Mouse (Mus musculus) naive thymus-derived CD4-positive, alpha-beta T cell, adult 2 months (primary cell): ENCODE data around the gene Olfr1057.
"Not testable (repeated sequence)": the region's sequence is repeated elsewhere in the genome, so short reads cannot be mapped to it uniquely, and the experiment has no call there.

Source experiments
- DNase-seq: peaks from one replicate; pipeline ENCODE4 v3.0.0-alpha.2; 2011; ENCODE audit warnings: low read depth

The Olfr1057 gene

DNA sequence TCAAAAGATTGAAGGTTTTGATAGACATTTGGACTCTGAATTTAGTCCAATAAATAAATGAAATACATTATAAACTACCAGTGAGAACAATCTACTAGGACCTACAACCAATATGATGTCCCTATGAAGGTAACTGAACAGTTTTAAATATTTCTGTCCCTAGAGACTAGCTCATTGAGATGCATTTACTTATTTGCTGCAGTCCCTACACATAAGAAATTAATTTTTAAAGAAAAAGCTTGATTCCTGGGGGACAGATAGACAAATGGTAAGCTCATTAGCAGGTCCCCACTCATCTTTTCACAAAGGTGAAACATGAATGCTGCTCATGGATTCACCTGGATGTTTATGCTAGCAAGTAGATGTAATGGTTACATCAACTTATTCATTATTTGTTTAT lies at the start of gene Olfr1057:
Gene Olfr1057, minus strand, starts transcription at position 101 of the 400 bp plus-strand sequence.
- DNase-seq: no peak

- DNase-seq: not testable (repeated sequence)
Measured at GRCm38 (mm10) chr2:86426649-86427048, 48.5 kb upstream of the Olfr1057 start, which contains the start of gene Olfr1062. Gene Olfr1062, minus strand, starts transcription at chr2:86426749.

DNA sequence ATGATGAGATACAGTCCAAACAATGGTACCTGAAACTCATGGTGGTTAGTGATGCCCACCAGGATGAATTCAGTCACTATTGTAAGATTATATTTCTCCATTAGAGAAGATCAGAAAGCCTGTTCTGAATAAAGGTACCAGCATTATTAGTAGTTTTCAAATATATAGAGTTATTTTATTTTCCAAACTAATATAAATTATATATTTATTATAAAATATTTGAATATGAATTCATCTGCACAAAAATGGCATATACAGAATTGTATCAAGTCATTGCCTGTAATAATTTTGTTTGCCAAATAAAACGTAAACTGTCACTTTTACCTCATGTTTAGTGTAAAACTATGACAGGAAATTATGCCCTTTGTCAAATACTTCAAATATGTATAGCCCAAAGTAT lies 35.8 kb upstream of the Olfr1057 start, which contains the start of gene Olfr1061:
Gene Olfr1061, minus strand, starts transcription at position 101 of the 400 bp plus-strand sequence.
- DNase-seq: no peak

DNA sequence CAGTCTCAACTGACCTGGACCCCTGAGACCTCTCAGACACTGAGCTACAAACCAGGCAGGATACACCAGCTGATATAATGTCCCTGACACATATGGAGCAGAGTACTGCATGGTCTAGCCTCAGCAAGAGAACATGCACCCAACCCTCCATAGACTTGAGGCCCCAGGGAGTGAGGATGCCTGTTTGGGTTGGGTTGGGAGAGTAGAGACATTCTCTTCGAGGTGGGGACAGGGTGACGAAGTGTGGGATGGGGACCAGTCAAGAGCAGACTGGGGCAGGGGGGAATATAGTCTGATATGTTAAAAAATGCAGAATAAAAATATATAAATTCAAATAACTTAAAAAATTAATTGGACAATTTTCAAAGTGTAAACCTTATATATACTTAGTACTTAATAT lies 16.9 kb upstream of the Olfr1057 start:
- no peak for DNase-seq

DNA sequence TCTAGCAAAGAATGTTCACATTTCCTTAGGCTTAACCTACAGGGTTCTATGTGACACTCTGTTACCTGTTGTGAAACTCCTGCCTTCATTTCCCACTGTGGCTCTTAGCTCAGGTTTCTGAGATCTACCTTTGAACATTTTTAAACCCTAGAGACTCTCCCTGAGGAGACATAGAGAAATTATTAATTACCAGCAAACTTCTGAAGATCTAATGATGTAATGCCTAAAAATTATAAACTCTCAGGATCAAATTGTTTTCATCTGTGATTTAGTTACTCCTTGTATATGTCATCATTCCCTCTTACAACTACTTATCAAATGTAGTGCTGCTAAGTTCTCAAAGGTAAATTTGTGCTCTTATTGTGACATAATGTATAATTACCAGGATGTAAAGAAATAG lies 10.3 kb upstream of the Olfr1057 start, which contains the start of gene Olfr1058:
Gene Olfr1058, minus strand, starts transcription at position 101 of the 400 bp plus-strand sequence.
- not testable (repeated sequence) for DNase-seq

DNA sequence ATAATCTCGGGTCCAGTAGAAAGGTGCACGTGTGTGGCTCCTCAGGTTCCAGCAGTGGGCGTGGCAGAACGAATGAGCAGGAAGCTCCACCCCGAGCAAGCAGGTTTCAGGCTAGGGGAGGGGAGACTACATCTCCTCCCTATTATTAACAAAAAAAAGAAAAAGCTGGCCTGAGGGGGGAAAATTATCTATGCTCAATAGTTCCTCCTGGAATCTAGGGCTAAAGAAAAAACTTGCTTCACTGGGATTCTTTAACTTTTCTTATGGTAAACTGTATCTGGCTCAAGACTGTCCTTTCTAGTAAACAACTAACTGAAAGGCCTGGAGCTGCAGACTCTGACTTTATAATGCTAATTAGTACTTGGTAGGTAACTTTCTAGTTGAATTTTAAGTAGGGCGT lies 11.9 kb downstream of the Olfr1057 start:
- DNase-seq: not testable (repeated sequence)

- no peak for DNase-seq
Measured at GRCm38 (mm10) chr2:86362369-86362768, 15.8 kb downstream of the Olfr1057 start, which contains the start of gene Olfr1056. Gene Olfr1056, minus strand, starts transcription at chr2:86362469.

DNA sequence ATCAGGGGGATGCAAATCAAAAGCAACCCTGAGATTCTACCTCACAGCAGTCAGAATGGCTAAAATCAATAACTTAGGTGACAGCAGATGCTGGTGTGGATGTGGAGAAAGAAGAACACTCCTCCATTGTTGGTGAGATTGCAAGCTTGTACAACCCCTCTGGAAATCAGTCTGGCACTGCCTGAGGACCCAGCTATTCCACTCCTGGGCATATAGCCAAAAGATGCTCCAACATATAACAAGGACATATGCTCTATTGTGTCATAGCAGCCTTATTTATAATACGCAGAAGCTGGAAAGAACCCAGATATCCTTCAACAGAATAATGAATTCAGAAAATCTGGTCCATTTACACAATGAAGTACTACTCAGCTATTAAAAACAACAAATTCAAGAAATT lies 26.4 kb downstream of the Olfr1057 start:
- not testable (repeated sequence) for DNase-seq

- DNase-seq: no peak
Measured at GRCm38 (mm10) chr2:86350184-86350583, 28.0 kb downstream of the Olfr1057 start, which contains the start of gene Olfr1055. Gene Olfr1055, minus strand, starts transcription at chr2:86350284.

- no peak for DNase-seq
Measured at GRCm38 (mm10) chr2:86335333-86335732, 42.9 kb downstream of the Olfr1057 start, which contains the start of gene Olfr1054. Gene Olfr1054, minus strand, starts transcription at chr2:86335433.
